Comparison of ENCODE assay signal across 25 mouse cellular contexts in the genomic region with DNA sequence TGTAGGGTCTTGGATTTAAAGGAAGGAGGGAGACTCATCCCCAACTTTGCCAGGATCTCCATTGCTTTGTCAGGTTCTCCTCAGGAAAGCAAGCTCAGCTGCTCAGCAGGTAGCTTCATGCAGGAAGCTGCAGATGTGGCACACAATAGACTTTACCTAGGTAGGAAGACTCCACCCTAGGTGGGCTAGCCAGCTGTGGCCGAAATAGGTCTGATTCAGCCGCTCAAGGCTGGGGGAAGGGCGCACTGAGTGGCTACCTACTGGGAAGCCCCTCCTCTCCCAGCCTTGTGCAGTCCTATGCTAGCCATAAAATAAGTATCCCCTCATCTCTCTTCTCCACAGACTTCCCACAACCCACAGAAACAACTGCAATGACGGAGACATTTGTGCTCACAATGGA. TPM values are rescaled to one million over a fixed set of nuclear protein-coding genes. Genes with fewer than 3 reads are reported as not detected.
"Had no signal": no experiment of that assay in that cellular context is flagged by ENCODE, and none has a peak within 500 bp of the region (broad histone marks: within the 10 kb centered on the region; RNA-seq: fewer than 3 reads in every experiment).

No protein-coding gene starts in this region.

- H3K36me3 ChIP-seq: liver, embryonic 15.5 days; lung, embryonic 15.5 days; midbrain, embryonic 13.5 days; midbrain, embryonic 15.5 days; neural tube, embryonic 12.5 days had no signal

- H3K27ac ChIP-seq: liver, embryonic 15.5 days; lung, embryonic 15.5 days; macrophage; midbrain, embryonic 13.5 days; midbrain, embryonic 15.5 days; neural tube, embryonic 12.5 days had no signal

- H3K9ac ChIP-seq: liver, embryonic 15.5 days; liver, postnatal 0 days; lung, embryonic 15.5 days; midbrain, embryonic 13.5 days; midbrain, embryonic 15.5 days; neural tube, embryonic 12.5 days had no signal

- H3K4me1 ChIP-seq: liver, embryonic 15.5 days; lung, embryonic 15.5 days; megakaryocyte, embryonic 14.5 days; midbrain, embryonic 13.5 days; midbrain, embryonic 15.5 days; neural tube, embryonic 12.5 days had no signal

- H3K4me2 ChIP-seq: liver, embryonic 15.5 days; lung, embryonic 15.5 days; midbrain, embryonic 11.5 days; midbrain, embryonic 13.5 days; midbrain, embryonic 15.5 days; neural tube, embryonic 12.5 days had no signal

- DNase-seq: liver, postnatal 0 days; lung, adult 2 months; lung, postnatal 14 days; lung, postnatal 36 days; right cerebral cortex, postnatal 25 days; right cerebral cortex, postnatal 4 days; spleen, adult 18-20 months; thymus, adult 18-20 months; thymus, postnatal 14 days; thymus, postnatal 36 days had no signal

- H3K9me3 ChIP-seq: liver, embryonic 15.5 days; lung, embryonic 15.5 days; midbrain, embryonic 13.5 days; midbrain, embryonic 15.5 days; neural tube, embryonic 12.5 days had no signal

- H3K4me3 ChIP-seq: liver, embryonic 15.5 days; lung, embryonic 15.5 days; megakaryocyte, embryonic 14.5 days; midbrain, embryonic 13.5 days; midbrain, embryonic 15.5 days; neural tube, embryonic 12.5 days had no signal

- H3K27me3 ChIP-seq: liver, embryonic 15.5 days; lung, embryonic 15.5 days; midbrain, embryonic 13.5 days; midbrain, embryonic 15.5 days; neural tube, embryonic 12.5 days had no signal

- ATAC-seq: liver, postnatal 0 days; lung, postnatal 0 days; midbrain, embryonic 13.5 days; midbrain, embryonic 15.5 days had no signal

RNA-seq across cellular contexts. Expression of a gene that starts 40.1 kb away (rescaled TPM):
- polyA plus RNA-seq: liver, embryonic 15.5 days; midbrain, embryonic 11.5 days; midbrain, postnatal 0 days; neural tube, embryonic 12.5 days; neural tube, embryonic 14.5 days; stomach, embryonic 14.5 days; stomach, embryonic 16.5 days had no signal

RNA-seq across cellular contexts. Expression of a gene that starts 56.6 kb away (rescaled TPM):
- polyA plus RNA-seq: liver, embryonic 15.5 days; liver, postnatal 0 days; lung, adult 2 months; lung, embryonic 15.5 days; lung, postnatal 0 days; macrophage; midbrain, embryonic 11.5 days; midbrain, embryonic 13.5 days; midbrain, embryonic 15.5 days; midbrain, postnatal 0 days; neural tube, embryonic 12.5 days; neural tube, embryonic 14.5 days; small intestine, adult 2 months; stomach, embryonic 14.5 days; stomach, embryonic 16.5 days; thymus, postnatal 0 days had no signal
